Comparison of ENCODE assay signal across 22 mouse cellular contexts in genomic region chr13:62984485-62984884, GRCm38 (mm10).
"Had no signal": no experiment of that assay in that cellular context is flagged by ENCODE, and none has a peak within 500 bp of the region (broad histone marks: within the 10 kb centered on the region; RNA-seq: fewer than 3 reads in every experiment).

No protein-coding gene starts in this region.

- ATAC-seq: hindbrain, embryonic 16.5 days; inflammation-experienced regulatory T-cells, adult 6 months; intestine, embryonic 15.5 days; intestine, postnatal 0 days had no signal

- H3K4me3 ChIP-seq: heart, embryonic 10.5 days; heart, embryonic 12.5 days; hindbrain, embryonic 10.5 days; hindbrain, embryonic 12.5 days; intestine, embryonic 15.5 days; layer of hippocampus, adult 2 months; left cerebral cortex, adult 2 months; liver, embryonic 13.5 days; liver, embryonic 15.5 days had no signal

- DNase-seq: gastrocnemius, postnatal 25 days; heart, postnatal 4 days; kidney, adult 18-20 months; kidney, adult 8-10 months; kidney, postnatal 10 days; kidney, postnatal 25 days; kidney, postnatal 4 days; liver; liver, embryonic 13.5 days had no signal

- H3K27me3 ChIP-seq: heart, embryonic 12.5 days; hindbrain, embryonic 12.5 days; intestine, embryonic 15.5 days; liver, embryonic 13.5 days; liver, embryonic 15.5 days had no signal

- H3K36me3 ChIP-seq: heart, embryonic 10.5 days; heart, embryonic 12.5 days; hindbrain, embryonic 10.5 days; hindbrain, embryonic 12.5 days; intestine, embryonic 15.5 days; liver, embryonic 13.5 days; liver, embryonic 15.5 days had no signal

- H3K4me2 ChIP-seq: heart, embryonic 12.5 days; hindbrain, embryonic 12.5 days; hindbrain, embryonic 14.5 days; intestine, embryonic 15.5 days; liver, embryonic 11.5 days; liver, embryonic 13.5 days; liver, embryonic 15.5 days had no signal

- H3K4me1 ChIP-seq: heart, embryonic 10.5 days; heart, embryonic 12.5 days; hindbrain, embryonic 10.5 days; hindbrain, embryonic 12.5 days; intestine, embryonic 15.5 days; liver, embryonic 13.5 days; liver, embryonic 15.5 days had no signal

- H3K9ac ChIP-seq: heart, embryonic 12.5 days; hindbrain, embryonic 12.5 days; hindbrain, embryonic 14.5 days; intestine, embryonic 15.5 days; liver, embryonic 13.5 days; liver, embryonic 15.5 days had no signal

- H3K27ac ChIP-seq: heart, embryonic 10.5 days; hindbrain, embryonic 10.5 days; hindbrain, embryonic 12.5 days; hindbrain, embryonic 14.5 days; intestine, embryonic 15.5 days; layer of hippocampus, adult 2 months; left cerebral cortex, adult 2 months; liver, embryonic 13.5 days; liver, embryonic 15.5 days had no signal

- H3K9me3 ChIP-seq: heart, embryonic 10.5 days; heart, embryonic 12.5 days; hindbrain, embryonic 10.5 days; hindbrain, embryonic 12.5 days; intestine, embryonic 15.5 days; liver, embryonic 13.5 days; liver, embryonic 15.5 days had no signal
